Mouse (Mus musculus) adipocyte (in vitro differentiated cells): ENCODE results near the gene Dmrta1.
"Not testable (repeated sequence)": the region's sequence is repeated elsewhere in the genome, so short reads cannot be mapped to it uniquely, and the experiment has no call there.

Source experiments
- DNase-seq: peaks from one replicate; pipeline ENCODE4 v3.0.0-alpha.2; 2016; ENCODE audit warnings: low spot score

The Dmrta1 gene

GRCm38 (mm10) chr4:89679195-89679594 is at the start of gene Dmrta1:
Gene Dmrta1, plus strand, starts transcription at chr4:89679436.
- no peak for DNase-seq

GRCm38 (mm10) chr4:89630374-89631079 is 48.7 kb upstream of the Dmrta1 start:
- no peak for DNase-seq

DNA sequence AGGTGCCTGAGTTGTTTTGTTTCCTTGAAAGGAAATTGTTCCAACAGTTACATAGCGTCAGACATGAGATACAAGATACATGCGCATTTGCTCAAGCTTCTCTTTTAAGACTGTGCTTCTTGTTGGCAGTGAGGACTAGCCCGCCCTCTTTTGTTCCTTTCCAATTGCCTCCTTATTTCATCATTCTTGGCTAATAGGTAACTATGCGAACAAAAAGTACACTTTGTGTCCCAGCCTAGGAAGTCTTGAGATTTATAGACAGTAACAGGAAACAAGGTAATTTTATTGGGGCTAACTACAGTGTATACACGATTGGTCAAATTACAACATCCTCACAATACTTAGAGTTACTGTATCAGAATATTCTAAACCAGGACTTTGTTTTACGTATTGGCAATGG is 47.7 kb upstream of the Dmrta1 start:
- DNase-seq = peak; percentile 22

GRCm38 (mm10) chr4:89638651-89639050 is 40.6 kb upstream of the Dmrta1 start:
- no peak for DNase-seq

DNA sequence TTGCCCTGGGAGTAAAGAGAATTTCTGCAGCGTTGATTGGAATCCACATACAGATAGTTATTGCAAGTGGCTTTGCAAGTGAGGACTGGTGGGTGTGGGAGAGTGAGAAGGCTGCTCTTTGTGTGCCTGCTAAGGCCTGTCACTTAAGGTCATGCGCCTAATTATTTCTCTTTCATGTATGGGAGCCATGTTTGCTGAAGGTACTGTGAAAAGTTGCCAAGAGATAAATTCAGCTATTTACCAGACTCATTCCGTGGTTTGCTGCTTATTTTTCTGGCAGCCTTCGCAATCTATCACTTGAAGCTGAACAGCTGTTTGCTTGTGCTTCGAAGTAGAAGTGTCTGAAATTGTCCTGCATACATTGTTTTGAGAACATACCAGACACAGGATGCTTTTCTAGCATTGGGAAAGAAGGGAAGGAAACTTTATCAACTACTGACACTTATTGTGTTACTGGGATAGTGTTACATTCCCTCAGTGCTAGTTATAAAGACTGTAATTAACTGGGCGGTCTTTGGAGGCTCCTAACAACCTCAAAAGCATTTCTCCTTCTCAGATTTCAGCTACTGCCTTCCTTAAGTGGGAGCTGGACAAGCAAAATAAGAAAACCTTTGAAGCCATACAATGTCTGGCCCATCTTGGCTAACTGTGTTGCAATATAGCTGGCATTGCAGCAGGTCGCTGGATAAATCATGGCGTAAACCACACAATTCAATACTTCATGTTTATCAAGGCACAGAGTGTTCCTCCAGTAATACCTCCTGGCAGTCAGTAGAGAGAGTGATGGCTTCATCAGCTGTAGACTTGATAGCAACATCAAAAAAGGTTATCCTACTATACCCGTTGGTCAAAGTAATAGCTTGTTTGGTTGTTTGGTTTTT is 34.8 kb upstream of the Dmrta1 start:
- DNase-seq = no peak

GRCm38 (mm10) chr4:89650352-89651311 is 28.6 kb upstream of the Dmrta1 start:
- DNase-seq = no peak

- no peak for DNase-seq
Measured at GRCm38 (mm10) chr4:89651312-89651686, 27.9 kb upstream of the Dmrta1 start.

GRCm38 (mm10) chr4:89651779-89652178 is 27.5 kb upstream of the Dmrta1 start:
- DNase-seq = no peak

DNA sequence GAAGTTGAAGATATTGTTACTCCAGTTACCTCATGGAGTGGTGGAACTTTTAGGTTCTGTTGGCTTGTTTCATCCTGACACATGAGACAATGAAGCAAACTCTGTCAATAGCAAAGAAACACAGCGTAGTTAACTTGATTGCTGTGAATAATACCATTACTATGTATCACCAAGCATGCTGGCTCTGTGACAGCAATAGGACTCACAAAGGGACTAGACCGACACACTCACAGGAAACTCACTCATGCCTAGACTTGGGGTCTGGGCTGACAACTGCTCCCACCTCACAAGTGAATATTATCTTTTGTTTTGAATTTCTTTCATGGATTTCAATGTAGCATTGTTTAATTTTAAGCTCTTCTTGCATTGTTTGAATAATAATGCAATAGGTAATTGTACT is 15.8 kb upstream of the Dmrta1 start:
- no peak for DNase-seq

- no peak for DNase-seq
Measured at GRCm38 (mm10) chr4:89674711-89675110, 4.5 kb upstream of the Dmrta1 start.

GRCm38 (mm10) chr4:89677903-89678302 is 1.3 kb upstream of the Dmrta1 start:
- DNase-seq = no peak

GRCm38 (mm10) chr4:89678713-89679112 is 523 bp upstream of the Dmrta1 start:
- no peak for DNase-seq

DNA sequence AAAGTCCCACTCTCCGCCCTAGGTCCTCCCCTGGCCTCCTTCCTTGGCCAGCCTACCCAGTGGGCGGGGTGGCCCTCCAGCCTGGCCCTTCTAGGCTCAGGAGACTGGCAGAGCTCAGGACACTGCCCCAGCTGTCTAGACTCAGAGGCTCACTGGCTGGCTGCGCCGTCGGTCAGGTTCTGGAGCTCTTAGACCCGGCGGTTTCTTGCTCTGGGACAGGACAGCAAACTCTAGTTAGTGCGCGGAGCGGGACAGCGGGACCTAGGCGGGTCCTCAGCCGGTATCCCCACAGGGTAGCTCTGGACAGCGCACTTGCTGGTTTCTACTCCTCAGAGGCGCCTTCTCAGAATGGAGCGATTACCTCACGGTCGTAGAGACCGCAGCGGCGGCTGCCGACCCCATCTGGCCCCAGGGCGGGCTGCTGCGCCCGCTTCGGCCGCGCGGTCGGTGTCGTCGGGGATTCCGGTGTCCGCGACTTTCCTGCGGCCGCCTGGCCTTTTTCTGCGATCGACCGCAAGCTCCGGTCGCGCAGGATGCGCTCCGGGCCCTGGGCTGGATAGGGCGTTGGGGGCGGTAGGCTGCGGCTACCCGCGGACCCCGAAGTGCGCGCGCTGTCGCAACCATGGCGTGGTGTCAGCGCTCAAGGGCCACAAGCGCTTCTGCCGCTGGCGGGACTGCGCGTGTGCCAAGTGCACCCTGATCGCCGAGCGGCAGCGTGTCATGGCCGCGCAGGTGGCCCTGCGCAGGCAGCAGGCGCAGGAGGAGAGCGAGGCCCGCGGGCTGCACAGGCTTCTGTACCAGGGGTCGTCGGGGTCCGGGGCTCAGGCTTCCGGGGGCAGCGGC is 8.9 kb downstream of the Dmrta1 start:
- DNase-seq = no peak

GRCm38 (mm10) chr4:89688804-89689497 is 9.7 kb downstream of the Dmrta1 start:
- no peak for DNase-seq

DNA sequence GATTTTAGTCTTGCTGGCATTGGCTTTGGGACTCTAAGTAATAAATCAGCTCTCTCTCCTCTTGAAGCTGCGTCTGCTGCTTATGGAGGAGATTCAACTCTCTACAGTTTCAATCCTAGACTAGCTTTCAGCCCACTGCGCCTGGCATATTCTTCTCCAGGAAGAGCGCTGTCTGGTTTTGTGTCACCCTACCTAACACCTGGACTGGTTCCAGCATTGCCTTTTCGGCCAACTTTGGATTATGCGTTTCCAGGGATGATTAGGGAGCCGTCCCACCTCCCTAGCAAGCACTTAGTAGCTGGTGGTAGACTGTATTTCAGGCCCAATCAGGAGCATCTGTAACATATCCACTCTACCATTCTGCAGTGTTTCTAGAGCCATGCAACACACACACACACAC is 12.7 kb downstream of the Dmrta1 start:
- DNase-seq = no peak

GRCm38 (mm10) chr4:89692780-89693179 is 13.5 kb downstream of the Dmrta1 start:
- peak; percentile 48 for DNase-seq

DNA sequence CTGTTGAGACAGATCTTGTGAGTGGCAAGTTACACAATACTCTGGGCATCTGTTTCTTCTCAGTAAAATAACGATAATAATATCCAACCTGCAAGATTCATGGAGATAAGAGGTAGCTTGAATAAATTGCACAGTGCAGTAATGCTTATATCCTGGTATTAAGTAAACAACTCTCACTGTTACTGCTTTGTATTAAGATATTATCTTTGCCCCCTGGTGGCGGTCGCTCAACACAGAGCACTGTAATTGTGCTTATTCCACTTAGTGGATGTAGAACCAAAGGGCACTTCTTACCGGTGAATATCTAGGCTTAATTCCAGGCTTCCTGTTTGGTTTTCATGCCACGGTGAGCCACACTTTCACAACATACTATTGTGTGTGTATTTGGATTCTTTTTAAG is 16.4 kb downstream of the Dmrta1 start:
- DNase-seq = no peak

DNA sequence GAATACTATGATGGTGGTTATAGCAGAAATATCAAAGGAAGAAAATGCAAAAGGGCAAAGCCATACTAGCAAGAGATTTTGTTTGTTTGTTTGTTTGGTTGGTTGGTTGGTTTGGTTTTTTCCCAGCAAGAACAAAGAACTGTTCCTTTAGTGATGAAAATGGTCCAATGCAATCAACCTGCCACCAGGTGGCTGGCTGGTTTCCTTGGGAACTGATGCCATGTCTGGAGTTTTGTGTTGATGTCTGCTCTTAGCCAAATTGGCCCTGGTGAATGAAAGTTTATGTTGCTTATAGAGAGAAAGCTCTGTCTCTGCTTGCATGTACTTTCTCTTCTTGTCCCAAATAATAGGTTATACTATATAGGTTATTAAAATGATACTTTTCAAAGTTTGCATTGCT is 18.7 kb downstream of the Dmrta1 start:
- no peak for DNase-seq

- DNase-seq = not testable (repeated sequence)
Measured at GRCm38 (mm10) chr4:89723526-89724190, 44.4 kb downstream of the Dmrta1 start.
